Mouse (Mus musculus) activated CD4-positive, CD25-positive, alpha-beta regulatory T cell (primary cell): ENCODE data around the gene Rhox4c. TPM values are rescaled to one million over a fixed set of nuclear protein-coding genes. Genes with fewer than 3 reads are reported as not detected.

Experiments used
- polyA plus RNA-seq, 2 experiments: library from polyadenylated mRNA; unstranded; fragments of 100-300 nt; shearing (Covaris generic); gene quantifications; one replicate each; pipeline ENCODE4 v1.2.1; 2017

The Rhox4c gene
- polyA plus RNA-seq, result not detected

DNA sequence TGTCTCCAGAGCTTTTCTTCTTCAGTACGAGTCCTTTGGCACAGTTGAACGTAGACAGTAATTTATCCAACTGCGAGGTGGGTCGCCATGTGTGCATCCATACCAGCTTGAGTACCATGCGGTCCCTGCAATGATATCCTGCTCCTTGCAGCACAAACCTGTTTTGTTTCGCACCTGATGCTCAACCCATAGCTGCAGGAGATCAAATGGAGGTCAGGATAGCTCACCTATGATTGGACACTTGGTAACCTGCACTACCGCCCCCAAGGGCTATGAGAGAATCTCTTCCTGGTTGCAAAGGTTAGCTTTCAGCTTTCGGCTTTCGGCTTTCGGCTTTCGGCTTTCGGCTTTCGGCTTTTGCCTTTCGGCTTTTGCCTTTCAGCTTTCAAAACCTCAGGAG lies at the start of gene Rhox4c:
TSS of gene Rhox4c (plus strand) at position 301 of the 400 bp plus-strand sequence.

DNA sequence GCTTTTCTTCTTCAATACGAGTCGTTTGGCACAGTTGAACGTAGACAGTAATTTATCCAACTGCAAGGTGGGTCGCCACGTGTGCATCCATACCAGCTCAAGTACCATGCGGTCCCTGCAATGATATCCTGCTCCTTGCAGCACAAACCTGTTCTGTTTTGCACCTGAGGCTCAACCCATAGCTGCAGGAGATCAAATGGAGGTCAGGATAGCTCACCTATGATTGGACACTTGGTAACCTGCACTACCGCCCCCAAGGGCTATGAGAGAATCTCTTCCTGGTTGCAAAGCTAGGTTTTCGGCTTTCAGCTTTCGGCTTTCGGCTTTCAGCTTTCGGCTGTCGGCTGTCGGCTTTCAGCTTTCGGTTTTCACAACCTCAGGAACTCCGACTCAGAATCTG lies 47.9 kb upstream of the Rhox4c start, which contains the start of gene Rhox4b:
TSS of gene Rhox4b (plus strand) at position 301 of the 400 bp plus-strand sequence.

DNA sequence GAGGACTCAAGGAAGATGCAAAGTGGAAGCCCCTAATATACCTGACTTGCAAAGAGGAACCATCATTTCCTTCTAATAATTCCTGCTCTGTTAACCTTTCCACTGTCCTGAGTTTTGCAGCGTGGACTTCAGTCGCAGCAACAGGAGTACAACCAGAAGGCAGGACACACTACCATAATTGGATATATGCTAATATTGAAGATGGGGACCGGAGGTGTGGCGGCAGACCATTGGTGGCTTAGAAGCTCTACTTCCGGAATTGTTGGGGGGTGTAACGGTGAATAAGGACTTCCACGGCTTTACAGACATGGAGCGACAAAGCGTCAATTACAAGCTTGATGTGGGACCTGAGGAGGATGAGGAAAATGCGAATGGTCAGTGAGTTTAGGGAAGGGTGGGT lies 26.8 kb upstream of the Rhox4c start, which contains the start of gene Rhox2c:
TSS of gene Rhox2c (plus strand) at position 301 of the 400 bp plus-strand sequence.

DNA sequence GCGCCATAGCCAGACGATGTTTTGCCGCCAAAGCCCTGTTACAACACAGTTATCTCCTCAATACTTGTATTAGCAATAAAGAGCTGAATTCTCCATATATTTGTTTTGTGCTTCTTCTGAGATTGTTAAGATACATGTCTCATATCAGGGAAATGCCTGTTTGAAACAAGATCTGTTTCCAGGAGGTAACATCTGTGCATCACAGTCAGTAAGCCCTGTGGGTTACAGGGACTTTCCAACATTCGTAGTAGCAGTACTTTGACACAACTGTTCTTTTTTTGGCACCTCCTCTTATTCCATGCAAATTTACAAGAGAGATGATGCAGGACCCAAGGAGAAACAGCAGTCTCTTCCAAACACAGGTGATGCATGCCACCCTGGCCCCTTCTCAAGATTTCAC lies 21.9 kb upstream of the Rhox4c start, which contains the start of gene Rhox3c:
TSS of gene Rhox3c (plus strand) at position 301 of the 400 bp plus-strand sequence.

DNA sequence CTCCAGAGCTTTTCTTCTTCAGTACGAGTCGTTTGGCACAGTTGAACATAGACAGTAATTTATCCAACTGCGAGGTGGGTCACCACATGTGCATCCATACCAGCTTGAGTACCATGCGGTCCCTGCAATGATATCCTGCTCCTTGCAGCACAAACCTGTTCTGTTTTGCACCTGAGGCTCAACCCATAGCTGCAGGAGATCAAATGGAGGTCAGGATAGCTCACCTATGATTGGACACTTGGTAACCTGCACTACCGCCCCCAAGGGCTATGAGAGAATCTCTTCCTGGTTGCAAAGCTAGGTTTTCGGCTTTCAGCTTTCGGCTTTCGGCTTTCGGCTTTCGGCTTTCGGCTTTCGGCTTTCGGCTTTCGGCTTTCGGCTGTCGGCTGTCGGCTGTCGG lies 33.9 kb downstream of the Rhox4c start, which contains the start of gene Rhox4d:
TSS of gene Rhox4d (plus strand) at position 301 of the 400 bp plus-strand sequence.

DNA sequence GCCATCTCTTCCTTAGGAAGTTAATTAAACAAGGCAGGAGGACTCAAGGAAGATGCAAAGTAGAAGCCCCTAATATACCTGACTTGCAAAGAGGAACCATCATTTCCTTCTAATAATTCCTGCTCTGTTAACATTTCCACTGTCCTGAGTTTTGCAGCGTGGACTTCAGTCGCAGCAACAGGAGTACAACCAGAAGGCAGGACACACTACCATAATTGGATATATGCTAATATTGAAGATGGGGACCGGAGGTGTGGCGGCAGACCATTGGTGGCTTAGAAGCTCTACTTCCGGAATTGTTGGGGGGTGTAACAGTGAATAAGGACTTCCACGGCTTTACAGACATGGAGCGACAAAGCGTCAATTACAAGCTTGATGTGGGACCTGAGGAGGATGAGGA lies 50.0 kb downstream of the Rhox4c start, which contains the start of gene Rhox2e:
TSS of gene Rhox2e (plus strand) at position 301 of the 400 bp plus-strand sequence.

Other genes with a start within 250 kb of the Rhox4c start
- not detected for gene Rhox2a, start 235.4 kb upstream of the Rhox4c start, polyA plus RNA-seq
- gene Rhox3a, start 230.4 kb upstream of the Rhox4c start, polyA plus RNA-seq, result not detected
- gene Rhox4a, start 215.0 kb upstream of the Rhox4c start, polyA plus RNA-seq, result not detected
- not detected for gene Rhox3a2, start 100.3 kb upstream of the Rhox4c start, polyA plus RNA-seq
- gene Rhox4a2, start 89.5 kb upstream of the Rhox4c start, polyA plus RNA-seq, result under 1 TPM in 1 of 2 experiments, not detected in 1; 0.61 TPM
- gene Rhox2b, start 68.3 kb upstream of the Rhox4c start, polyA plus RNA-seq, result not detected
- gene Rhox4b, start 47.8 kb upstream of the Rhox4c start, polyA plus RNA-seq, result under 1 TPM in 1 of 2 experiments, not detected in 1; 0.55 TPM
- not detected for gene Rhox2c, start 26.7 kb upstream of the Rhox4c start, polyA plus RNA-seq
- not detected for gene Rhox3c, start 21.8 kb upstream of the Rhox4c start, polyA plus RNA-seq
- gene Rhox2d, start 13.1 kb downstream of the Rhox4c start, polyA plus RNA-seq, result not detected
- gene Rhox4d, start 34.0 kb downstream of the Rhox4c start, polyA plus RNA-seq, result under 1 TPM in 1 of 2 experiments, not detected in 1; 0.25 TPM
- not detected for gene Rhox2e, start 50.1 kb downstream of the Rhox4c start, polyA plus RNA-seq
- gene Rhox3e, start 61.7 kb downstream of the Rhox4c start, polyA plus RNA-seq, result not detected
- under 1 TPM in 1 of 2 experiments, not detected in 1; 0.57 TPM for gene Rhox4e, start 77.1 kb downstream of the Rhox4c start, polyA plus RNA-seq
- not detected for gene Rhox2f, start 91.1 kb downstream of the Rhox4c start, polyA plus RNA-seq
- not detected for gene Rhox3f, start 100.7 kb downstream of the Rhox4c start, polyA plus RNA-seq
- not detected for gene Rhox4f, start 127.4 kb downstream of the Rhox4c start, polyA plus RNA-seq
- gene Rhox3g, start 148.3 kb downstream of the Rhox4c start, polyA plus RNA-seq, result not detected
- not detected for gene Rhox2g, start 163.1 kb downstream of the Rhox4c start, polyA plus RNA-seq
- gene Rhox4g, start 171.0 kb downstream of the Rhox4c start, polyA plus RNA-seq, result under 1 TPM in 1 of 2 experiments, not detected in 1; 0.31 TPM
- gene Rhox3h, start 188.4 kb downstream of the Rhox4c start, polyA plus RNA-seq, result not detected
- gene Rhox2h, start 192.9 kb downstream of the Rhox4c start, polyA plus RNA-seq, result not detected